Mouse (Mus musculus) lung, embryonic 15.5 days (tissue): ENCODE data around the gene Ngdn. TPM values are rescaled to one million over a fixed set of nuclear protein-coding genes. Genes with fewer than 3 reads are reported as not detected.
"Not testable (repeated sequence)": the region's sequence is repeated elsewhere in the genome, so short reads cannot be mapped to it uniquely, and the experiment has no call there.

Source experiments
- ATAC-seq: fragments of 200-750 bp; cut with Nextera tagmentation; 2 replicates; pipeline ENCODE4 v1.8.0; 2017; ENCODE audit warnings: moderate number of reproducible peaks, borderline replicate concordance; ENCODE audit not compliant: low FRiP score, low TSS enrichment; ENCODE audit errors: extremely low read depth
- H3K27ac ChIP-seq: fragments of 300-500 bp; sonication (generic); 2 replicates; pipeline ENCODE4 v1.5.1; 2015; ENCODE audit warnings: moderate library complexity, mild to moderate bottlenecking, inconsistent platforms
- H3K27me3 ChIP-seq: fragments of 300-500 bp; sonication (generic); 2 replicates; pipeline ENCODE4 v1.6.1; 2015; ENCODE audit warnings: inconsistent platforms
- H3K36me3 ChIP-seq: fragments of 300-500 bp; sonication (generic); 2 replicates; pipeline ENCODE4 v1.6.1; 2015; ENCODE audit warnings: inconsistent platforms
- H3K4me1 ChIP-seq: fragments of 300-500 bp; sonication (generic); 2 replicates; pipeline ENCODE4 v1.6.1; 2015; ENCODE audit warnings: inconsistent platforms
- H3K4me2 ChIP-seq: fragments of 300-500 bp; sonication (generic); 2 replicates; pipeline ENCODE4 v1.6.1; 2015; ENCODE audit warnings: inconsistent platforms, mild to moderate bottlenecking, moderate library complexity
- H3K4me3 ChIP-seq: fragments of 300-500 bp; sonication (generic); 2 replicates; pipeline ENCODE4 v1.5.1; 2015; ENCODE audit warnings: mild to moderate bottlenecking, inconsistent platforms
- H3K9ac ChIP-seq: fragments of 300-500 bp; sonication (generic); 2 replicates; pipeline ENCODE4 v1.6.1; 2015; ENCODE audit warnings: inconsistent platforms
- H3K9me3 ChIP-seq: fragments of 300-500 bp; sonication (generic); 2 replicates; pipeline ENCODE4 v1.6.1; 2016; ENCODE audit warnings: inconsistent platforms
- WGBS: fragments of 180-500 bp; shearing (Covaris S2); methylation state at CpG from one replicate; pipeline ENCODE4 v1.1.7; 2015; 5-methylcytosine and 5-hydroxymethylcytosine counted together
- polyA plus RNA-seq: library from polyadenylated mRNA; unstranded; fragments of >200 nt; fragmentation: Nextera tagmentation; extraction: Ambion mirVana; gene quantifications from 2 replicates; pipeline ENCODE4 v1.2.1, GENCODE M21; 2015

Gene Ngdn
- polyA plus RNA-seq, 1 experiment from 2014 or later = 81.3 TPM

DNA sequence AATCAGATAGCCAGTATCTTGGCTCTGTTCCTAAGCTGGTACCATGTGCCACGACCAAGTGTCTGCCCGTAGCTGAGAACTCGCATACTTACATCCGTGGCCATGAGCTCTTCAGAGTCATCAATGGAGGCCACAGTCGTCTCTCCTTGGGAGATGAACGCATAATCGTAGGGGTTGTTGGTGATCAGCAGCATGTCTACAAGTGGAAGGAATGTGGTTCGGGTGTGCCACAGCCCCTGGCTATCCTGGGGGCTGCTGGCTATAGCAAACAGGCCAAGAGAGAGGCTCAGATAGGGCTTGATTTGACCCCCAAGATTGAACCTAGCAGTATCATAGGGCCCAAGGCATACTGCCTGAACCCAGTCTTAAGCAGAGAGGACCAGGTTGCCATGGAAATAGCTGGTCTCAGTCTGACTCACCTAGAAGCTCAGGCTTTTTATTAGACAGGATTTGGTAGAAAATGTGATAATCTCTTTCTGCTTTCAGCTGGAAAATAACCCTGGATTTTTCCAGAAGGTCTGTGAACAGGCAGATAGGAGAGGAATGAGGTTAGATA, 25.3 kb upstream of the Ngdn start:
- ATAC-seq = no peak
- WGBS = 80% methylated on average over 8 of the region's 8 CpGs
- H3K9me3 ChIP-seq = no peaks in the 10 kb centered on the region
- no peak overlapping the region for H3K9ac ChIP-seq
- no peaks in the 10 kb centered on the region for H3K27me3 ChIP-seq
- H3K4me2 ChIP-seq = no peak overlapping the region
- peaks cover 19% of the 10 kb centered on the region for H3K4me1 ChIP-seq
- no peak overlapping the region for H3K27ac ChIP-seq
- H3K36me3 ChIP-seq = no peaks in the 10 kb centered on the region
- H3K4me3 ChIP-seq = no peak overlapping the region

DNA sequence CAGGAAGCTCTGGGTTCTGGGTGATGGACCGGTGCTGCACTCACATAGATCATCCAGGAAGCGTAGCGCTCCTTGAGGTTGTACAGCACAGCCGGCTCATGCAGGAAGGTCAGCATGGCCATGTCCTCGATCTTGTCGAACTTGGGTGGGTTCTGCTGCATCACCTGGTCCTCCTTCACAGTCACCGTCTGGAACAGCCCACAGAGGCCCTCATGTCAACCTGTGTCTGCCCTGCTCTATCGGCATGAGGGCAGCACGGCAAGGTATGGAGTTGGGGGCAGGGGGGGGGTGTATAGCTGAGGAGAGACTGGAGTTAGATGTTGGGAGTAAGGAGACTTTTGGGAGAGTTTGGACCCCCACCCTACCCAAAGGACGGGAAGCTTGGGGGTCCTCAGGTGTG, 23.1 kb upstream of the Ngdn start:
- H3K27ac ChIP-seq = no peak overlapping the region
- H3K9ac ChIP-seq = no peak overlapping the region

GRCm38 (mm10) chr14:54993636-54994035, 21.6 kb upstream of the Ngdn start:
- peak; percentile 60 for ATAC-seq
- H3K9ac ChIP-seq = peak overlapping the region; percentile 16; the same call in 1 of the 2 replicates

More for the DNA sequence above, 23.1 kb upstream of the Ngdn start:
- H3K4me1 ChIP-seq = peaks cover 26% of the 10 kb centered on the region
- H3K4me2 ChIP-seq = no peak overlapping the region
- no peak overlapping the region for H3K4me3 ChIP-seq
- H3K9me3 ChIP-seq = no peaks in the 10 kb centered on the region
- WGBS = 89% methylated on average over 10 of the region's 10 CpGs
- no peaks in the 10 kb centered on the region for H3K27me3 ChIP-seq
- H3K36me3 ChIP-seq = no peaks in the 10 kb centered on the region
- ATAC-seq = no peak

GRCm38 (mm10) chr14:54994136-54994868, 21.0 kb upstream of the Ngdn start, which contains the start of gene Myh7:
Myh7 (minus strand) TSS chr14:54994626.
- Histone ChIP-seq H3K9me3 (no peaks in the 10 kb centered on the region), H3K4me2 (peak within 1 kb of the TSS; percentile 31; the same call in 1 of the 2 replicates)
- no peak for ATAC-seq

More at GRCm38 (mm10) chr14:54993636-54994035, 21.6 kb upstream of the Ngdn start:
- Histone ChIP-seq H3K4me3 (no peak overlapping the region), H3K27ac (peak overlapping the region; percentile 82), H3K4me1 (peaks cover 29% of the 10 kb centered on the region), H3K4me2 (peak overlapping the region; percentile 31; the same call in 1 of the 2 replicates), H3K36me3 (no peaks in the 10 kb centered on the region), H3K27me3 (no peaks in the 10 kb centered on the region), H3K9me3 (no peaks in the 10 kb centered on the region)
- WGBS = 34% methylated on average over 10 of the region's 10 CpGs

DNA sequence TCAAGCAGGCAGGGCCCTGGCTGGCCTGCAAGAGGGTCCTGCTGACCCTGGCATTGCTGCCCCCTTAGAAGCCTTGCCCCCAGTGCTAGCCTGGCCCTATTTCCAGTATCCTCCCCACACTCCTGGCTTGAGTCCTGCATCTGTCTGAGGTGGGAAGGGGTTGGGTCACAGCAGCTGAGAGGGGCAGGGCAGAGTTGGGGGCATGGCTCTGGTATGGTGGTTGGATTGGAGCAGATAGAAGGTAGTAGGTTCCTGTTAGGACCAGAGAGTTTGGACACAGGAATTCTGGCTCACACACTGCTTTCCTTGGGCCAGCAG, 20.4 kb upstream of the Ngdn start:
- H3K27me3 ChIP-seq = no peaks in the 10 kb centered on the region
- no peak overlapping the region for H3K4me3 ChIP-seq
- H3K9me3 ChIP-seq = no peaks in the 10 kb centered on the region
- H3K9ac ChIP-seq = no peak overlapping the region
- peaks cover 29% of the 10 kb centered on the region for H3K4me1 ChIP-seq
- no peak for ATAC-seq
- H3K27ac ChIP-seq = peak overlapping the region; percentile 24; the same call in 1 of the 2 replicates
- H3K4me2 ChIP-seq = no peak overlapping the region
- no peaks in the 10 kb centered on the region for H3K36me3 ChIP-seq

More at GRCm38 (mm10) chr14:54994136-54994868, 21.0 kb upstream of the Ngdn start, which contains the start of gene Myh7:
- peaks cover 29% of the 10 kb centered on the region for H3K4me1 ChIP-seq
- no peaks in the 10 kb centered on the region for H3K27me3 ChIP-seq
- H3K36me3 ChIP-seq = no peaks in the 10 kb centered on the region
- peak within 1 kb of the TSS; percentile 82 for H3K27ac ChIP-seq
- no peak within 1 kb of the TSS for H3K4me3 ChIP-seq
- peak within 1 kb of the TSS; percentile 16; the same call in 1 of the 2 replicates for H3K9ac ChIP-seq
- 39% methylated on average over 11 of the region's 11 CpGs for WGBS

- Histone ChIP-seq H3K27me3 (no peaks in the 10 kb centered on the region), H3K4me1 (peaks cover 29% of the 10 kb centered on the region), H3K9me3 (no peaks in the 10 kb centered on the region), H3K9ac (no peak overlapping the region), H3K4me3 (no peak overlapping the region), H3K4me2 (no peak overlapping the region), H3K27ac (0 out of 2 replicates have a peak overlapping the region, but pooled peaks have one; percentile 0), H3K36me3 (no peaks in the 10 kb centered on the region)
- WGBS = 48% methylated on average over 14 of the region's 14 CpGs
- no peak for ATAC-seq
These were observed 19.7 kb upstream of the Ngdn start for GRCm38 (mm10) chr14:54995457-54996138.

DNA sequence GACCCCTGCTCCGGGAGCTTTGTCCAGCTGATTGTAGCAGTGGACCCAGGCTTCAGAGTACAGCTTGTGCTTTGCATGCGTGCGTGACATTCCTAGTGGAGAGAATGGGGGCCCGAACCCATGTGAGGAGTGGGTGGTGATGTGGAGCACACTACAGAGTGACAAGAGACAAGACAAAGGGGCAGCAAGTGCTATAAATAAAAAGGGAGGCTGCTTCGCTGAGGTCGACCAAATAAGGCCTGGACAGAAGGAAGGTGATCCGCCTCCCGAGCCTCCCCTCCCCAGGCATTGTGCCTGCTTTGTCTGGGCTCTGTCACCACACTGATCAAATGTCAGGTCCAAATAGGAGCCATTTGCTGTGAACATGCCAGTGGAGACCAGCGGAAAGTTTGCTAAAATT, 18.5 kb upstream of the Ngdn start:
- Histone ChIP-seq H3K4me1 (peaks cover 29% of the 10 kb centered on the region), H3K9ac (no peak overlapping the region), H3K4me2 (no peak overlapping the region), H3K4me3 (no peak overlapping the region), H3K27me3 (no peaks in the 10 kb centered on the region), H3K27ac (0 out of 2 replicates have a peak overlapping the region, but pooled peaks have one; percentile 10), H3K9me3 (no peaks in the 10 kb centered on the region), H3K36me3 (no peaks in the 10 kb centered on the region)
- 68% methylated on average over 9 of the region's 9 CpGs for WGBS
- no peak for ATAC-seq

- peak overlapping the region; percentile 10; the same call in 1 of the 2 replicates for H3K27ac ChIP-seq
- ATAC-seq = no peak
- H3K9me3 ChIP-seq = no peaks in the 10 kb centered on the region
- WGBS = 64% methylated on average over 4 of the region's 4 CpGs
- H3K36me3 ChIP-seq = no peaks in the 10 kb centered on the region
- H3K9ac ChIP-seq = no peak overlapping the region
- no peak overlapping the region for H3K4me2 ChIP-seq
- H3K27me3 ChIP-seq = no peaks in the 10 kb centered on the region
- peaks cover 35% of the 10 kb centered on the region for H3K4me1 ChIP-seq
- H3K4me3 ChIP-seq = no peak overlapping the region
These were observed 18.0 kb upstream of the Ngdn start for GRCm38 (mm10) chr14:54997297-54997696.

DNA sequence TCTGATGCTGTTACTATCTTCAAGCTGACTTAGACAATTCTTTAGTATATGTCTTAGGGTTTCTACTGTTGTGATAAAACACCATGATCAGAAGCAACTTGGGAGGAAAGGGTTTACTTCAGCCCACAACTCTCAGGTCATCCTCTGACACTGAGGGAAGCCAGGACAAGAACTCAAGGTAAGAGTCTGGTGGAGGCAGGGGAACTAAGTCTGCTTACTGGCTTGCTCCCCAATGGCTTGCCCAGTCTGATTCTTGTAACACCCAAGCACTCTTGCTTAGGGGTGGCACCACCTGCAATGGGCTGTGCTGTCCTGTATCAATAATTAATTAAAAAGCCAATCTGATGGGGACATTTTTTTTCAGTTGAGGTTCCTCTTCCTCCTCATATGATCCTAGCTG, 16.6 kb upstream of the Ngdn start:
- Histone ChIP-seq H3K4me1 (peaks cover 42% of the 10 kb centered on the region), H3K4me2 (no peak overlapping the region), H3K9ac (no peak overlapping the region), H3K4me3 (no peak overlapping the region), H3K27ac (no peak overlapping the region), H3K27me3 (no peaks in the 10 kb centered on the region), H3K9me3 (no peaks in the 10 kb centered on the region), H3K36me3 (no peaks in the 10 kb centered on the region)
- no peak for ATAC-seq

GRCm38 (mm10) chr14:54999868-55000267, 15.4 kb upstream of the Ngdn start:
- WGBS = 77% methylated on average over 5 of the region's 5 CpGs
- ATAC-seq = not testable (repeated sequence)

GRCm38 (mm10) chr14:55000814-55001213, 14.4 kb upstream of the Ngdn start:
- Histone ChIP-seq H3K27me3 (no peaks in the 10 kb centered on the region), H3K27ac (no peak overlapping the region), H3K9me3 (no peaks in the 10 kb centered on the region), H3K36me3 (no peaks in the 10 kb centered on the region), H3K4me1 (peaks cover 35% of the 10 kb centered on the region), H3K4me3 (no peak overlapping the region), H3K9ac (no peak overlapping the region), H3K4me2 (no peak overlapping the region)
- no peak for ATAC-seq
- WGBS = 81% methylated on average over 6 of the region's 6 CpGs

More at GRCm38 (mm10) chr14:54999868-55000267, 15.4 kb upstream of the Ngdn start:
- peaks cover 42% of the 10 kb centered on the region for H3K4me1 ChIP-seq
- not testable (repeated sequence) for H3K4me2 ChIP-seq, H3K4me3 ChIP-seq, H3K36me3 ChIP-seq, H3K27ac ChIP-seq, H3K9me3 ChIP-seq, H3K27me3 ChIP-seq, H3K9ac ChIP-seq

DNA sequence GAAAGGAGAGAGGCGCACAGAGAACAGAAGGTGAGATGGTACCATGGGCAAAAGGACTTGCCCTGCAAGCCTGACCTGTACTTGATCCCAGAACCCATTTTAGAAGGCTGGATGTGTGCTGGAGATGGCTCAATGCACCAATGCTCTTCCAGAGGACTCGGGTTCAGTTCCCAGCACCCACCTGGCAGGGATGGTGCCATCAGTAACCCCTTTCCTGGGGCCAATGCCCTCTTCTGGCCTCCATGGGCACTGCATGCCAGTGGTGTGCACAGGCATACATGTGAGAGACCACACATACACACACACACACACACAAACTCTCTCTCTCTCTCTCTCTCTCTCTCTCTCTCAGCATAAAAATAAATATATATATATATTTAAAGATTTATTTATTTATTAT, 13.8 kb upstream of the Ngdn start:
- peaks cover 35% of the 10 kb centered on the region for H3K4me1 ChIP-seq
- no peaks in the 10 kb centered on the region for H3K27me3 ChIP-seq
- 96% methylated on average over 2 of the region's 2 CpGs for WGBS
- no peaks in the 10 kb centered on the region for H3K9me3 ChIP-seq
- ATAC-seq = no peak
- no peak overlapping the region for H3K27ac ChIP-seq
- H3K36me3 ChIP-seq = no peaks in the 10 kb centered on the region
- no peak overlapping the region for H3K4me3 ChIP-seq
- H3K4me2 ChIP-seq = no peak overlapping the region
- no peak overlapping the region for H3K9ac ChIP-seq
